Mouse (Mus musculus): ENCODE data around the gene Zfp382. TPM values are rescaled to one million over a fixed set of nuclear protein-coding genes. Genes with fewer than 3 reads are reported as not detected.

The Zfp382 gene
- polyA plus RNA-seq (2014; fragmentation: Nextera tagmentation; extraction: Ambion mirVana): 14.6 and 15.5 TPM in 2 replicates

GRCm38 (mm10) chr7:30121308-30122187 lies at the start of gene Zfp382:
Gene Zfp382, plus strand, starts transcription at chr7:30121942.
- H3K9ac ChIP-seq: peak within 1 kb of the TSS; percentile 85
- H3K4me2 ChIP-seq (replicated peaks): peak within 1 kb of the TSS; percentile 73
- peak; percentile 96 for DNase-seq (ENCODE audit: low spot score)
- WGBS: under 1% methylated on average over 61 of the region's 61 CpGs
- peaks cover 11% of the 10 kb centered on the region; the same call in 1 of the 2 replicates for H3K36me3 ChIP-seq (replicated peaks; ENCODE audit: control insufficient read depth, insufficient read depth)
- peak within 1 kb of the TSS; percentile 78 for H3K27ac ChIP-seq
- ATAC-seq (ENCODE audit: low FRiP score): peak; percentile 97
- H3K27me3 ChIP-seq (ENCODE audit: control insufficient read depth, insufficient read depth, low read length): no peaks in the 10 kb centered on the region
- H3K4me1 ChIP-seq (replicated peaks; ENCODE audit: control insufficient read depth, insufficient read depth, low read length): peaks cover 7% of the 10 kb centered on the region
- peak within 1 kb of the TSS; percentile 84 for H3K4me3 ChIP-seq (replicated peaks; ENCODE audit: low read length)
- H3K9me3 ChIP-seq (ENCODE audit: control insufficient read depth, low read length): no peaks in the 10 kb centered on the region

- H3K27me3 ChIP-seq (ENCODE audit: control insufficient read depth, insufficient read depth, low read length): no peaks in the 10 kb centered on the region
- H3K9me3 ChIP-seq (ENCODE audit: control insufficient read depth, low read length): no peaks in the 10 kb centered on the region
- DNase-seq (ENCODE audit: low spot score) (peak; percentile 88), ATAC-seq (ENCODE audit: low FRiP score) (peak; percentile 91)
- H3K27ac ChIP-seq: peak within 1 kb of the TSS; percentile 73
- H3K9ac ChIP-seq: peak within 1 kb of the TSS; percentile 71
- peak within 1 kb of the TSS; percentile 62 for H3K4me3 ChIP-seq (replicated peaks; ENCODE audit: low read length)
- H3K4me2 ChIP-seq (replicated peaks): peak within 1 kb of the TSS; percentile 93
- H3K4me1 ChIP-seq (replicated peaks; ENCODE audit: control insufficient read depth, insufficient read depth, low read length): peaks cover 4% of the 10 kb centered on the region
- WGBS: under 1% methylated on average over 50 of the region's 50 CpGs
- H3K36me3 ChIP-seq (replicated peaks; ENCODE audit: control insufficient read depth, insufficient read depth): peaks cover 26% of the 10 kb centered on the region
Observed at GRCm38 (mm10) chr7:30072146-30073028, 49.4 kb upstream of the Zfp382 start, which contains the start of gene Zfp82. Gene Zfp82, minus strand, starts transcription at chr7:30072900.

GRCm38 (mm10) chr7:30086524-30086923 lies 35.2 kb upstream of the Zfp382 start:
- no peaks in the 10 kb centered on the region for H3K27me3 ChIP-seq (ENCODE audit: control insufficient read depth, insufficient read depth, low read length)
- no peaks in the 10 kb centered on the region for H3K9me3 ChIP-seq (ENCODE audit: control insufficient read depth, low read length)
- H3K9ac ChIP-seq: no peak overlapping the region
- peaks cover 20% of the 10 kb centered on the region for H3K4me1 ChIP-seq (replicated peaks; ENCODE audit: control insufficient read depth, insufficient read depth, low read length)
- WGBS: 94% methylated on average over 9 of the region's 9 CpGs
- H3K36me3 ChIP-seq (replicated peaks; ENCODE audit: control insufficient read depth, insufficient read depth): peaks cover 51% of the 10 kb centered on the region
- no peak overlapping the region for H3K4me2 ChIP-seq (replicated peaks)
- no peak for DNase-seq (ENCODE audit: low spot score)
- H3K4me3 ChIP-seq (replicated peaks; ENCODE audit: low read length): no peak overlapping the region
- ATAC-seq (ENCODE audit: low FRiP score): no peak
- no peak overlapping the region for H3K27ac ChIP-seq

GRCm38 (mm10) chr7:30089405-30089804 lies 32.3 kb upstream of the Zfp382 start:
- no peaks in the 10 kb centered on the region for H3K27me3 ChIP-seq (ENCODE audit: control insufficient read depth, insufficient read depth, low read length)
- H3K4me1 ChIP-seq (replicated peaks; ENCODE audit: control insufficient read depth, insufficient read depth, low read length): peaks cover 25% of the 10 kb centered on the region
- H3K9ac ChIP-seq: peak overlapping the region; percentile 67
- H3K27ac ChIP-seq: no peak overlapping the region
- ATAC-seq (ENCODE audit: low FRiP score) (no peak), DNase-seq (ENCODE audit: low spot score) (no peak)
- peaks cover 25% of the 10 kb centered on the region for H3K36me3 ChIP-seq (replicated peaks; ENCODE audit: control insufficient read depth, insufficient read depth)
- no peaks in the 10 kb centered on the region for H3K9me3 ChIP-seq (ENCODE audit: control insufficient read depth, low read length)
- 17% methylated on average over 6 of the region's 6 CpGs for WGBS
- H3K4me2 ChIP-seq (replicated peaks): peak overlapping the region; percentile 67
- H3K4me3 ChIP-seq (replicated peaks; ENCODE audit: low read length): peak overlapping the region; percentile 58

GRCm38 (mm10) chr7:30090092-30090969 lies 31.4 kb upstream of the Zfp382 start, which contains the start of the genes Gm26920 and Zfp566:
Gene Gm26920, minus strand, starts transcription at chr7:30090410.
Gene Zfp566, minus strand, starts transcription at chr7:30090527.
- WGBS: under 1% methylated on average over 40 of the region's 40 CpGs
- ATAC-seq (ENCODE audit: low FRiP score) (peak; percentile 93), DNase-seq (ENCODE audit: low spot score) (peak; percentile 99)

GRCm38 (mm10) chr7:30090970-30091585 lies 30.7 kb upstream of the Zfp382 start:
- no peak for ATAC-seq (ENCODE audit: low FRiP score)
- peaks cover 29% of the 10 kb centered on the region for H3K4me1 ChIP-seq (replicated peaks; ENCODE audit: control insufficient read depth, insufficient read depth, low read length)
- WGBS: 7% methylated on average over 9 of the region's 9 CpGs
- DNase-seq (ENCODE audit: low spot score): peak; percentile 65
- H3K9ac ChIP-seq: peak overlapping the region; percentile 67
- no peaks in the 10 kb centered on the region for H3K27me3 ChIP-seq (ENCODE audit: control insufficient read depth, insufficient read depth, low read length)
- no peaks in the 10 kb centered on the region for H3K9me3 ChIP-seq (ENCODE audit: control insufficient read depth, low read length)
- H3K27ac ChIP-seq: peak overlapping the region; percentile 80
- peak overlapping the region; percentile 58 for H3K4me3 ChIP-seq (replicated peaks; ENCODE audit: low read length)
- peaks cover 9% of the 10 kb centered on the region for H3K36me3 ChIP-seq (replicated peaks; ENCODE audit: control insufficient read depth, insufficient read depth)
- H3K4me2 ChIP-seq (replicated peaks): peak overlapping the region; percentile 67

More at GRCm38 (mm10) chr7:30090092-30090969, 31.4 kb upstream of the Zfp382 start, which contains the start of the genes Gm26920 and Zfp566:
- H3K4me2 ChIP-seq (replicated peaks): peak within 1 kb of the TSS; percentile 67
- no peaks in the 10 kb centered on the region for H3K9me3 ChIP-seq (ENCODE audit: control insufficient read depth, low read length)
- peaks cover 16% of the 10 kb centered on the region for H3K36me3 ChIP-seq (replicated peaks; ENCODE audit: control insufficient read depth, insufficient read depth)
- H3K4me1 ChIP-seq (replicated peaks; ENCODE audit: control insufficient read depth, insufficient read depth, low read length): peaks cover 25% of the 10 kb centered on the region
- peak within 1 kb of the TSS; percentile 58 for H3K4me3 ChIP-seq (replicated peaks; ENCODE audit: low read length)
- peak within 1 kb of the TSS; percentile 80 for H3K27ac ChIP-seq
- no peaks in the 10 kb centered on the region for H3K27me3 ChIP-seq (ENCODE audit: control insufficient read depth, insufficient read depth, low read length)
- peak within 1 kb of the TSS; percentile 67 for H3K9ac ChIP-seq

GRCm38 (mm10) chr7:30092666-30093065 lies 29.1 kb upstream of the Zfp382 start:
- ATAC-seq (ENCODE audit: low FRiP score): no peak
- H3K4me2 ChIP-seq (replicated peaks): no peak overlapping the region
- 79% methylated on average over 9 of the region's 9 CpGs for WGBS
- H3K36me3 ChIP-seq (replicated peaks; ENCODE audit: control insufficient read depth, insufficient read depth): no peaks in the 10 kb centered on the region
- DNase-seq (ENCODE audit: low spot score): no peak
- H3K9me3 ChIP-seq (ENCODE audit: control insufficient read depth, low read length): no peaks in the 10 kb centered on the region
- H3K27me3 ChIP-seq (ENCODE audit: control insufficient read depth, insufficient read depth, low read length): no peaks in the 10 kb centered on the region
- H3K4me3 ChIP-seq (replicated peaks; ENCODE audit: low read length): no peak overlapping the region
- H3K27ac ChIP-seq: no peak overlapping the region
- H3K9ac ChIP-seq: no peak overlapping the region
- H3K4me1 ChIP-seq (replicated peaks; ENCODE audit: control insufficient read depth, insufficient read depth, low read length): peaks cover 38% of the 10 kb centered on the region

- no peak for ATAC-seq (ENCODE audit: low FRiP score)
- Histone ChIP-seq H3K9ac (0 out of 2 replicates have a peak overlapping the region, but pooled peaks have one; percentile 26), H3K27me3 (ENCODE audit: control insufficient read depth, insufficient read depth, low read length) (no peaks in the 10 kb centered on the region), H3K27ac (0 out of 2 replicates have a peak overlapping the region, but pooled peaks have one; percentile 98), H3K36me3 (replicated peaks; ENCODE audit: control insufficient read depth, insufficient read depth) (no peaks in the 10 kb centered on the region), H3K9me3 (ENCODE audit: control insufficient read depth, low read length) (no peaks in the 10 kb centered on the region), H3K4me3 (replicated peaks; ENCODE audit: low read length) (peak overlapping the region; percentile 63), H3K4me2 (replicated peaks) (peak overlapping the region; percentile 88), H3K4me1 (replicated peaks; ENCODE audit: control insufficient read depth, insufficient read depth, low read length) (peaks cover 29% of the 10 kb centered on the region)
- 75% methylated on average over 6 of the region's 6 CpGs for WGBS
- no peak for DNase-seq (ENCODE audit: low spot score)
Observed at GRCm38 (mm10) chr7:30093918-30094415, 27.8 kb upstream of the Zfp382 start.

All from hindbrain, embryonic 14.5 days (tissue).